Mouse (Mus musculus) effector memory CD4-positive, alpha-beta T cell, adult 5 months (primary cell): ENCODE data around the gene Rabggta. TPM values are rescaled to one million over a fixed set of nuclear protein-coding genes. Genes with fewer than 3 reads are reported as not detected.

Experiments
- polyA plus RNA-seq: library from polyadenylated mRNA; unstranded; fragments of 100-300 nt; shearing (Covaris generic); gene quantifications from one replicate; pipeline ENCODE4 v1.2.1, GENCODE M21; 2017

The Rabggta gene
- 89.4 TPM for polyA plus RNA-seq

GRCm38 (mm10) chr14:55721700-55722437, at the start of gene Rabggta:
Gene Rabggta (minus strand): TSS chr14:55722263.

GRCm38 (mm10) chr14:55765696-55766095, 43.6 kb upstream of the Rabggta start, which contains the start of gene Ltb4r1:
Gene Ltb4r1 (plus strand): TSS chr14:55765962.

GRCm38 (mm10) chr14:55761163-55761562, 39.1 kb upstream of the Rabggta start, which contains the start of gene Ltb4r2:
Gene Ltb4r2 (plus strand): TSS chr14:55761428.

GRCm38 (mm10) chr14:55758363-55758784, 36.3 kb upstream of the Rabggta start, which contains the start of gene Cideb:
Gene Cideb (minus strand): TSS chr14:55758458.

GRCm38 (mm10) chr14:55745180-55745860, 23.3 kb upstream of the Rabggta start, which contains the start of the genes Dhrs1 and Nop9:
Gene Dhrs1 (minus strand): TSS chr14:55745690.
Gene Nop9 (plus strand): TSS chr14:55745693.

GRCm38 (mm10) chr14:55713729-55714122, 8.3 kb downstream of the Rabggta start, which contains the start of gene Tgm1:
Gene Tgm1 (minus strand): TSS chr14:55713926.

GRCm38 (mm10) chr14:55681160-55682117, 40.6 kb downstream of the Rabggta start, which contains the start of gene Tinf2:
Gene Tinf2 (minus strand): TSS chr14:55681820.

GRCm38 (mm10) chr14:55671833-55672740, 50.0 kb downstream of the Rabggta start, which contains the start of the genes Gmpr2 and Nedd8:
Gene Gmpr2 (plus strand): TSS chr14:55671941.
Gene Nedd8 (minus strand): TSS chr14:55672124.

Other genes starting within 250 kb of the Rabggta start
- 25.1 TPM for gene Dhrs4, start 243.5 kb downstream of the Rabggta start, polyA plus RNA-seq
- gene Carmil3, start 231.6 kb downstream of the Rabggta start, polyA plus RNA-seq: not detected
- gene Cpne6, start 211.8 kb downstream of the Rabggta start, polyA plus RNA-seq: not detected
- gene Nrl, start 197.3 kb downstream of the Rabggta start, polyA plus RNA-seq: not detected
- 14.1 TPM for gene Pck2, start 182.0 kb downstream of the Rabggta start, polyA plus RNA-seq
- 104 TPM for gene Dcaf11, start 162.3 kb downstream of the Rabggta start, polyA plus RNA-seq
- gene A730061H03Rik, start 161.9 kb downstream of the Rabggta start, polyA plus RNA-seq: 4.2 TPM
- not detected for gene Fitm1, start 146.6 kb downstream of the Rabggta start, polyA plus RNA-seq
- 723 TPM for gene Psme1, start 144.1 kb downstream of the Rabggta start, polyA plus RNA-seq
- 16.6 TPM for gene Emc9, start 137.0 kb downstream of the Rabggta start, polyA plus RNA-seq
- 460 TPM for gene Psme2, start 131.2 kb downstream of the Rabggta start, polyA plus RNA-seq
- 41.5 TPM for gene Rnf31, start 130.6 kb downstream of the Rabggta start, polyA plus RNA-seq
- 60.1 TPM for gene Irf9, start 118.7 kb downstream of the Rabggta start, polyA plus RNA-seq
- gene Rec8, start 104.2 kb downstream of the Rabggta start, polyA plus RNA-seq: 0.65 TPM
- gene Ipo4, start 86.3 kb downstream of the Rabggta start, polyA plus RNA-seq: 64.4 TPM
- not detected for gene Gm49378, start 84.4 kb downstream of the Rabggta start, polyA plus RNA-seq
- 65.5 TPM for gene Tm9sf1, start 78.5 kb downstream of the Rabggta start, polyA plus RNA-seq
- gene Tssk4, start 72.1 kb downstream of the Rabggta start, polyA plus RNA-seq: 0.59 TPM
- 52.4 TPM for gene Mdp1, start 61.8 kb downstream of the Rabggta start, polyA plus RNA-seq
- gene Gmpr2, start 50.3 kb downstream of the Rabggta start, polyA plus RNA-seq: 32.1 TPM
- 214 TPM for gene Nedd8, start 50.1 kb downstream of the Rabggta start, polyA plus RNA-seq
- 351 TPM for gene Tinf2, start 40.4 kb downstream of the Rabggta start, polyA plus RNA-seq
- gene Tgm1, start 8.3 kb downstream of the Rabggta start, polyA plus RNA-seq: not detected
- gene Dhrs1, start 23.4 kb upstream of the Rabggta start, polyA plus RNA-seq: 22.6 TPM
- gene Nop9, start 23.4 kb upstream of the Rabggta start, polyA plus RNA-seq: 51.0 TPM
- gene Cideb, start 36.2 kb upstream of the Rabggta start, polyA plus RNA-seq: not detected
- gene Ltb4r2, start 39.2 kb upstream of the Rabggta start, polyA plus RNA-seq: 0.14 TPM
- gene Ltb4r1, start 43.7 kb upstream of the Rabggta start, polyA plus RNA-seq: 0.27 TPM
- gene Adcy4, start 61.8 kb upstream of the Rabggta start, polyA plus RNA-seq: not detected
- gene Ripk3, start 66.6 kb upstream of the Rabggta start, polyA plus RNA-seq: 60.3 TPM
- not detected for gene Nfatc4, start 100.9 kb upstream of the Rabggta start, polyA plus RNA-seq
- not detected for gene Nynrin, start 131.7 kb upstream of the Rabggta start, polyA plus RNA-seq
- 0.10 TPM for gene Cbln3, start 162.1 kb upstream of the Rabggta start, polyA plus RNA-seq
- gene Khnyn, start 162.7 kb upstream of the Rabggta start, polyA plus RNA-seq: 89.2 TPM
- 29.4 TPM for gene Sdr39u1, start 178.0 kb upstream of the Rabggta start, polyA plus RNA-seq
- gene Cma1, start 222.4 kb upstream of the Rabggta start, polyA plus RNA-seq: not detected
- gene Cma2, start 228.7 kb upstream of the Rabggta start, polyA plus RNA-seq: not detected